Mouse (Mus musculus) C2C12 (cell line): Measurements from ENCODE around the gene Ccdc157. TPM values are rescaled to one million over a fixed set of nuclear protein-coding genes. Genes with fewer than 3 reads are reported as not detected.

Experiments used
- H3K27me3 ChIP-seq: one replicate; pipeline ENCODE4 v1.6.1; 2011; ENCODE audit not compliant: control insufficient read depth, insufficient read depth, insufficient read length
- H3K36me3 ChIP-seq: one replicate; pipeline ENCODE4 v1.6.1; 2011; ENCODE audit not compliant: control insufficient read depth, insufficient read depth
- H3K4me3 ChIP-seq: one replicate; pipeline ENCODE4 v1.5.1; 2011; ENCODE audit warnings: mild to moderate bottlenecking, control low read depth; ENCODE audit not compliant: poor library complexity, insufficient read depth, severe bottlenecking
- H3K79me2 ChIP-seq: one replicate; pipeline ENCODE4 v1.6.1; 2011; ENCODE audit not compliant: control insufficient read depth, insufficient read depth
- H3K79me3 ChIP-seq: one replicate; pipeline ENCODE4 v1.6.1; 2011; ENCODE audit warnings: low read depth, control low read depth
- H3ac ChIP-seq: one replicate; pipeline ENCODE3; 2011; ENCODE audit warnings: low read depth; ENCODE audit not compliant: control insufficient read depth, insufficient read length
- CEBPB ChIP-seq: IDR thresholded peaks from one replicate; pipeline ENCODE4 v1.6.1; 2011; ENCODE audit warnings: low read depth, mild to moderate bottlenecking, control low read depth, moderate library complexity
- CTCF ChIP-seq: IDR thresholded peaks from one replicate; pipeline ENCODE4 v1.5.1; 2011; ENCODE audit not compliant: control insufficient read depth, insufficient read depth, insufficient read length
- FOSL1 ChIP-seq: IDR thresholded peaks from one replicate; pipeline ENCODE4 v1.8.0; 2011; ENCODE audit warnings: mild to moderate bottlenecking, low read length; ENCODE audit not compliant: poor library complexity, insufficient read depth, severe bottlenecking
- MAX ChIP-seq: IDR thresholded peaks from one replicate; pipeline ENCODE4 v1.6.1; 2011; ENCODE audit warnings: mild to moderate bottlenecking, control low read depth
- MYOD1 ChIP-seq: IDR thresholded peaks from one replicate; pipeline ENCODE4 v1.6.1; 2011; ENCODE audit warnings: low read depth; ENCODE audit not compliant: control insufficient read depth, insufficient read length
- MYOG ChIP-seq: IDR thresholded peaks from one replicate; pipeline ENCODE4 v1.6.1; 2011; ENCODE audit not compliant: control insufficient read depth, insufficient read length; ENCODE audit errors: extremely low read depth
- USF1 ChIP-seq: IDR thresholded peaks from one replicate; pipeline ENCODE4 v1.6.1; 2011; ENCODE audit warnings: low read depth, mild to moderate bottlenecking, control low read depth, moderate library complexity
- polyA plus RNA-seq: library from polyadenylated mRNA; unstranded; fragments of >200 nt; fragmentation: generic; extraction: Trizol; gene quantifications from one replicate; pipeline ENCODE4 v1.2.1, GENCODE M21; 2012; ENCODE audit warnings: missing spikeins

The Ccdc157 gene
- polyA plus RNA-seq, 1 experiment: 3.7 TPM

GRCm38 (mm10) chr11:4142352-4142751 is 17.7 kb downstream of the Ccdc157 start:
- Histone ChIP-seq H3K27me3 (no peaks in the 10 kb centered on the region), H3ac (no peak overlapping the region), H3K36me3 (peaks cover 37% of the 10 kb centered on the region), H3K4me3 (no peak overlapping the region), H3K79me3 (no peaks in the 10 kb centered on the region), H3K79me2 (no peaks in the 10 kb centered on the region)
- TF ChIP-seq FOSL1: no peak
- no peak for TF ChIP-seq MAX
- TF ChIP-seq USF1: no peak
- no peak for TF ChIP-seq MYOD1
- no peak for TF ChIP-seq CTCF
- no peak for TF ChIP-seq CEBPB
- TF ChIP-seq MYOG: no peak

GRCm38 (mm10) chr11:4141505-4141904 is 18.6 kb downstream of the Ccdc157 start:
- Histone ChIP-seq H3ac (no peak overlapping the region), H3K4me3 (no peak overlapping the region), H3K79me3 (no peaks in the 10 kb centered on the region), H3K79me2 (peaks cover 3% of the 10 kb centered on the region), H3K36me3 (peaks cover 37% of the 10 kb centered on the region), H3K27me3 (no peaks in the 10 kb centered on the region)
- TF ChIP-seq CEBPB (no peak), USF1 (no peak), CTCF (no peak), MAX (no peak), MYOD1 (no peak), MYOG (no peak), FOSL1 (no peak)

GRCm38 (mm10) chr11:4138964-4139363 is 21.1 kb downstream of the Ccdc157 start:
- TF ChIP-seq MYOG (no peak), MYOD1 (no peak), MAX (no peak), USF1 (no peak), CTCF (no peak), FOSL1 (no peak), CEBPB (no peak)
- Histone ChIP-seq H3ac (no peak overlapping the region), H3K79me2 (peaks cover 16% of the 10 kb centered on the region), H3K4me3 (no peak overlapping the region), H3K79me3 (peaks cover 4% of the 10 kb centered on the region), H3K27me3 (no peaks in the 10 kb centered on the region), H3K36me3 (peaks cover 37% of the 10 kb centered on the region)

GRCm38 (mm10) chr11:4134986-4135935 is 24.8 kb downstream of the Ccdc157 start, which contains the start of gene Rnf215:
Rnf215 (plus strand) TSS chr11:4135202.
- H3K4me3 ChIP-seq: peak within 1 kb of the TSS; percentile 64
- peaks cover 4% of the 10 kb centered on the region for H3K27me3 ChIP-seq
- H3ac ChIP-seq: peak within 1 kb of the TSS; percentile 67
- peaks cover 4% of the 10 kb centered on the region for H3K79me3 ChIP-seq
- H3K79me2 ChIP-seq: peaks cover 16% of the 10 kb centered on the region
- H3K36me3 ChIP-seq: peaks cover 10% of the 10 kb centered on the region
- peak; percentile 69 for TF ChIP-seq CTCF
- no peak for TF ChIP-seq MYOG

- H3K27me3 ChIP-seq: peaks cover 4% of the 10 kb centered on the region
- H3K79me3 ChIP-seq: peaks cover 4% of the 10 kb centered on the region
- H3K4me3 ChIP-seq: peak overlapping the region; percentile 64
These were observed 25.7 kb downstream of the Ccdc157 start for GRCm38 (mm10) chr11:4134400-4134799.

More at GRCm38 (mm10) chr11:4134400-4134799, 25.7 kb downstream of the Ccdc157 start:
- Histone ChIP-seq H3K79me2 (peaks cover 16% of the 10 kb centered on the region), H3ac (peak overlapping the region; percentile 61), H3K36me3 (peaks cover 10% of the 10 kb centered on the region)
- TF ChIP-seq FOSL1 (no peak), MYOG (no peak), USF1 (no peak), CTCF (no peak), MAX (no peak), MYOD1 (no peak), CEBPB (no peak)
